Mouse (Mus musculus) liver, embryonic 13.5 days (tissue): Measurements from ENCODE around the gene Pias4. TPM values are rescaled to one million over a fixed set of nuclear protein-coding genes. Genes with fewer than 3 reads are reported as not detected.
"Not testable (repeated sequence)": the region's sequence is repeated elsewhere in the genome, so short reads cannot be mapped to it uniquely, and the experiment has no call there.

Experiments
- ATAC-seq: fragments of 200-750 bp; cut with Nextera tagmentation; 2 replicates; pipeline ENCODE4 v1.8.0; 2017; ENCODE audit warnings: low read depth, mild to moderate bottlenecking, moderate number of reproducible peaks, moderate library complexity
- DNase-seq: peaks from one replicate; pipeline ENCODE4 v3.0.0; 2022
- H3K27ac ChIP-seq: fragments of 300-500 bp; sonication (generic); 2 replicates; pipeline ENCODE4 v1.5.1; 2015; ENCODE audit warnings: moderate library complexity, mild to moderate bottlenecking, inconsistent platforms
- H3K27me3 ChIP-seq: fragments of 300-500 bp; sonication (generic); 2 replicates; pipeline ENCODE4 v1.6.1; 2015; ENCODE audit warnings: mild to moderate bottlenecking, inconsistent platforms
- H3K36me3 ChIP-seq: fragments of 300-500 bp; sonication (generic); 2 replicates; pipeline ENCODE4 v1.6.1; 2015; ENCODE audit warnings: mild to moderate bottlenecking, inconsistent platforms
- H3K4me1 ChIP-seq: fragments of 300-500 bp; sonication (generic); replicated peaks from 2 replicates; pipeline ENCODE4 v1.6.1; 2015; ENCODE audit warnings: inconsistent platforms
- H3K4me2 ChIP-seq: fragments of 300-500 bp; sonication (generic); 2 replicates; pipeline ENCODE4 v1.6.1; 2015; ENCODE audit warnings: inconsistent platforms, mild to moderate bottlenecking, moderate library complexity
- H3K4me3 ChIP-seq: fragments of 300-500 bp; sonication (generic); replicated peaks from 2 replicates; pipeline ENCODE4 v1.5.1; 2015; ENCODE audit warnings: mild to moderate bottlenecking, inconsistent platforms
- H3K9ac ChIP-seq: fragments of 300-500 bp; sonication (generic); 2 replicates; pipeline ENCODE4 v1.6.1; 2015; ENCODE audit warnings: mild to moderate bottlenecking, inconsistent platforms
- H3K9me3 ChIP-seq: fragments of 300-500 bp; sonication (generic); replicated peaks from 2 replicates; pipeline ENCODE4 v1.6.1; 2016; ENCODE audit warnings: inconsistent platforms
- WGBS: fragments of 180-500 bp; shearing (Covaris S2); methylation state at CpG from one replicate; pipeline ENCODE4 v1.1.7; 2015; ENCODE audit not compliant: insufficient replicate concordance; 5-methylcytosine and 5-hydroxymethylcytosine counted together
- polyA plus RNA-seq: library from polyadenylated mRNA; unstranded; fragments of >200 nt; fragmentation: Nextera tagmentation; extraction: Ambion mirVana; gene quantifications from 2 replicates; pipeline ENCODE4 v1.2.1, GENCODE M21; 2015

The Pias4 gene
- polyA plus RNA-seq, 1 experiment from 2014 or later = 23.5 TPM

GRCm38 (mm10) chr10:81177958-81178712 lies 10.4 kb upstream of the Pias4 start:
- Histone ChIP-seq H3K9ac (peak overlapping the region; percentile 100), H3K4me3 (peak overlapping the region; percentile 98), H3K4me2 (peak overlapping the region; percentile 84), H3K36me3 (peaks cover 57% of the 10 kb centered on the region), H3K4me1 (peaks cover 83% of the 10 kb centered on the region), H3K27ac (peak overlapping the region; percentile 95), H3K9me3 (no peaks in the 10 kb centered on the region), H3K27me3 (no peaks in the 10 kb centered on the region)
- DNase-seq (no peak), ATAC-seq (no peak)
- WGBS = 48% methylated on average over 14 of the region's 14 CpGs

- Histone ChIP-seq H3K27me3 (no peaks in the 10 kb centered on the region), H3K4me1 (peaks cover 88% of the 10 kb centered on the region), H3K9me3 (no peaks in the 10 kb centered on the region), H3K9ac (peak overlapping the region; percentile 100), H3K4me3 (peak overlapping the region; percentile 98), H3K27ac (peak overlapping the region; percentile 95), H3K4me2 (peak overlapping the region; percentile 84), H3K36me3 (peaks cover 56% of the 10 kb centered on the region)
- WGBS = 4% methylated on average over 16 of the region's 16 CpGs
- ATAC-seq (no peak), DNase-seq (no peak)
Observed at GRCm38 (mm10) chr10:81177491-81177925, 9.8 kb upstream of the Pias4 start.

GRCm38 (mm10) chr10:81176466-81177271 lies 8.9 kb upstream of the Pias4 start, which contains the start of gene Eef2:
Gene Eef2, plus strand, starts transcription at chr10:81176631.
- Histone ChIP-seq H3K4me2 (peak within 1 kb of the TSS; percentile 84), H3K27me3 (no peaks in the 10 kb centered on the region), H3K36me3 (peaks cover 48% of the 10 kb centered on the region), H3K27ac (peak within 1 kb of the TSS; percentile 95), H3K4me3 (peak within 1 kb of the TSS; percentile 98), H3K9me3 (no peaks in the 10 kb centered on the region), H3K9ac (peak within 1 kb of the TSS; percentile 100), H3K4me1 (peaks cover 81% of the 10 kb centered on the region)
- DNase-seq = peak; percentile 96
- under 1% methylated on average over 77 of the region's 77 CpGs for WGBS
- peak; percentile 78 for ATAC-seq

- ATAC-seq (no peak), DNase-seq (no peak)
- Histone ChIP-seq H3K36me3 (peaks cover 41% of the 10 kb centered on the region), H3K4me2 (peak overlapping the region; percentile 68), H3K4me3 (peak overlapping the region; percentile 98), H3K27ac (peak overlapping the region; percentile 83), H3K27me3 (no peaks in the 10 kb centered on the region), H3K9me3 (no peaks in the 10 kb centered on the region), H3K9ac (peak overlapping the region; percentile 100), H3K4me1 (peaks cover 75% of the 10 kb centered on the region)
- WGBS = 12% methylated on average over 13 of the region's 13 CpGs
Observed at GRCm38 (mm10) chr10:81175936-81176465, 8.3 kb upstream of the Pias4 start.

- H3K9me3 ChIP-seq, ATAC-seq, H3K27me3 ChIP-seq, DNase-seq: not testable (repeated sequence)
- Histone ChIP-seq H3K36me3 (peaks cover 34% of the 10 kb centered on the region), H3K4me2 (peak overlapping the region; percentile 68), H3K9ac (peak overlapping the region; percentile 100), H3K4me3 (peak overlapping the region; percentile 17), H3K4me1 (peaks cover 70% of the 10 kb centered on the region), H3K27ac (peak overlapping the region; percentile 83)
- 14% methylated on average over 4 of the region's 4 CpGs for WGBS
Observed at GRCm38 (mm10) chr10:81175345-81175701, 7.6 kb upstream of the Pias4 start.

GRCm38 (mm10) chr10:81174617-81175344 lies 7.1 kb upstream of the Pias4 start:
- WGBS = 10% methylated on average over 29 of the region's 29 CpGs
- H3K4me1 ChIP-seq = peaks cover 66% of the 10 kb centered on the region
- ATAC-seq = peak; percentile 25

GRCm38 (mm10) chr10:81173132-81173531 lies 5.4 kb upstream of the Pias4 start:
- Histone ChIP-seq H3K27me3 (no peaks in the 10 kb centered on the region), H3K36me3 (peaks cover 12% of the 10 kb centered on the region), H3K4me2 (peak overlapping the region; percentile 47), H3K4me1 (peaks cover 59% of the 10 kb centered on the region), H3K4me3 (peak overlapping the region; percentile 25), H3K27ac (peak overlapping the region; percentile 75), H3K9ac (peak overlapping the region; percentile 60), H3K9me3 (no peaks in the 10 kb centered on the region)
- DNase-seq (peak; percentile 73), ATAC-seq (peak; percentile 28)
- 5% methylated on average over 21 of the region's 21 CpGs for WGBS

More at GRCm38 (mm10) chr10:81174617-81175344, 7.1 kb upstream of the Pias4 start:
- H3K36me3 ChIP-seq = peaks cover 29% of the 10 kb centered on the region
- H3K9me3 ChIP-seq = no peaks in the 10 kb centered on the region
- peak overlapping the region; percentile 83 for H3K27ac ChIP-seq
- peak overlapping the region; percentile 68 for H3K4me2 ChIP-seq
- peak overlapping the region; percentile 17 for H3K4me3 ChIP-seq
- DNase-seq = peak; percentile 77
- H3K9ac ChIP-seq = peak overlapping the region; percentile 100
- H3K27me3 ChIP-seq = no peaks in the 10 kb centered on the region

- H3K27me3 ChIP-seq, H3K9me3 ChIP-seq, DNase-seq, H3K36me3 ChIP-seq, ATAC-seq: not testable (repeated sequence)
- Histone ChIP-seq H3K4me1 (peaks cover 60% of the 10 kb centered on the region), H3K4me2 (peak overlapping the region; percentile 89), H3K4me3 (peak overlapping the region; percentile 99), H3K27ac (peak overlapping the region; percentile 72), H3K9ac (peak overlapping the region; percentile 50; the same call in 1 of the 2 replicates)
- WGBS = 34% methylated on average over 6 of the region's 14 CpGs
Observed at GRCm38 (mm10) chr10:81169411-81169900, 1.7 kb upstream of the Pias4 start.

- Histone ChIP-seq H3K36me3 (peaks cover 16% of the 10 kb centered on the region), H3K4me1 (peaks cover 60% of the 10 kb centered on the region), H3K9ac (peak overlapping the region; percentile 71), H3K27ac (peak overlapping the region; percentile 95), H3K27me3 (no peaks in the 10 kb centered on the region), H3K4me2 (peak overlapping the region; percentile 89), H3K9me3 (no peaks in the 10 kb centered on the region), H3K4me3 (peak overlapping the region; percentile 99)
- DNase-seq = peak; percentile 85
- peak; percentile 65 for ATAC-seq
- WGBS = under 1% methylated on average over 29 of the region's 29 CpGs
Observed at GRCm38 (mm10) chr10:81168521-81169244, 960 bp upstream of the Pias4 start.

GRCm38 (mm10) chr10:81168087-81168431 lies 336 bp upstream of the Pias4 start:
- Histone ChIP-seq H3K36me3 (peaks cover 22% of the 10 kb centered on the region), H3K9me3 (no peaks in the 10 kb centered on the region), H3K4me2 (peak overlapping the region; percentile 89), H3K4me3 (peak overlapping the region; percentile 99), H3K4me1 (peaks cover 57% of the 10 kb centered on the region), H3K9ac (peak overlapping the region; percentile 71), H3K27ac (peak overlapping the region; percentile 95), H3K27me3 (no peaks in the 10 kb centered on the region)
- no peak for DNase-seq
- peak; percentile 52 for ATAC-seq
- WGBS = 4% methylated on average over 5 of the region's 5 CpGs
